Mouse (Mus musculus): ENCODE data around the gene Inip. TPM values are rescaled to one million over a fixed set of nuclear protein-coding genes. Genes with fewer than 3 reads are reported as not detected.

Inip gene
- total and polyA plus RNA-seq, 3 experiments, result 24.3 to 67.1 (median 38.5) TPM

GRCm38 (mm10) chr4:59822119-59822518 is 20.7 kb upstream of the Inip start:
- Histone ChIP-seq H3K27me3 (replicated peaks) (no peaks in the 10 kb centered on the region), H3K4me1 (ENCODE audit: control insufficient read depth in 1 of 2, insufficient read depth in 2 of 2) (peaks cover 31 to 97% of the 10 kb centered on the region in 2 experiments), H3K27ac (ENCODE audit: insufficient read depth, low read depth) (no peak overlapping the region), H3K4me3 (replicated peaks in 1 of 3; ENCODE audit: low read depth in 2 of 3, low read length in 2 of 3, poor library complexity in 1 of 3) (no peak overlapping the region), H3K9ac (ENCODE audit: insufficient read depth, low read depth) (no peak overlapping the region), H3K36me3 (replicated peaks in 1 of 2; ENCODE audit: control insufficient read depth in 1 of 2, insufficient read depth in 1 of 2, low read length in 1 of 2) (peaks cover 1 to 36% of the 10 kb centered on the region in 2 experiments), H3K9me3 (replicated peaks; ENCODE audit: low read length) (peaks cover 4% of the 10 kb centered on the region), H3K4me2 (ENCODE audit: insufficient read depth, low read depth, poor library complexity, severe bottlenecking) (no peak overlapping the region), H3K79me2 (replicated peaks; ENCODE audit: control insufficient read depth, extremely low read depth, insufficient read depth, poor library complexity, severe bottlenecking) (peaks cover 6% of the 10 kb centered on the region)
- dilution Hi-C loops (cut with MboI; ENCODE audit: extremely low pct_ligation_motif_present, extremely low pct_unique_long_range_greater_than_20kb, low sequenced_read_pairs), result no loop called here
- peak; percentile 85 for DNase-seq (ENCODE audit: extremely low read depth)
- in situ Hi-C loops (cut with MboI; ENCODE audit: low pct_ligation_motif_present, low pct_unique_long_range_greater_than_20kb, low sequenced_read_pairs), result no loop called here
- TF ChIP-seq SMC3 (IDR thresholded peaks at IDR 0.05; ENCODE audit: low read depth, low read length) (no peak), ZNF384 (IDR thresholded peaks at IDR 0.05; ENCODE audit: low read depth, low read length) (no peak), EP300 (IDR thresholded peaks at IDR 0.05; ENCODE audit: low read length) (peak; percentile 50; the same call in 1 of the 2 replicates), CHD2 (IDR thresholded peaks at IDR 0.05; ENCODE audit: low read length) (no peak), RCOR1 (conservative IDR thresholded peaks at IDR 0.05; ENCODE audit: low read depth, low read length) (no peak), MAFK (IDR thresholded peaks at IDR 0.05; ENCODE audit: insufficient replicate concordance, low read length) (no peak), E2F4 (IDR thresholded peaks at IDR 0.05; ENCODE audit: insufficient replicate concordance, low read depth, low read length) (no peak), SIN3A (IDR thresholded peaks at IDR 0.05; ENCODE audit: low read length) (peak; percentile 54; the same call in 1 of the 2 replicates), HCFC1 (IDR thresholded peaks at IDR 0.05; ENCODE audit: low read depth, low read length) (no peak), JUN (IDR thresholded peaks at IDR 0.05; ENCODE audit: insufficient read depth, low read depth, low read length) (no peak), POLR2A (IDR thresholded peaks at IDR 0.05; ENCODE audit: low read depth, low read length) (no peak), ELF1 (IDR thresholded peaks at IDR 0.05; ENCODE audit: low read depth, low read length) (peak; percentile 51; the same call in 1 of the 2 replicates), JUND (conservative IDR thresholded peaks at IDR 0.05; ENCODE audit: low read depth, low read length) (peak; percentile 26; the same call in 1 of the 2 replicates), MXI1 (IDR thresholded peaks at IDR 0.05; ENCODE audit: low read depth, low read length) (no peak), PAX5 (IDR thresholded peaks at IDR 0.05; ENCODE audit: low read length) (no peak), IRF4 (IDR thresholded peaks at IDR 0.05; ENCODE audit: low read depth, low read length) (0 out of 2 replicates have a peak, but pooled peaks have one; percentile 30), USF1 (IDR thresholded peaks at IDR 0.05; ENCODE audit: low read depth, low read length) (no peak), ZC3H11A (IDR thresholded peaks at IDR 0.05; ENCODE audit: low read depth, low read length) (no peak), BHLHE40 (IDR thresholded peaks at IDR 0.05; ENCODE audit: low read depth, low read length) (no peak), NELFE (IDR thresholded peaks at IDR 0.05; ENCODE audit: low read depth, low read length) (no peak), TCF12 (IDR thresholded peaks at IDR 0.05; ENCODE audit: low read depth, low read length) (no peak), MAX (IDR thresholded peaks at IDR 0.05; ENCODE audit: low read length) (no peak), GABPA (IDR thresholded peaks at IDR 0.05; ENCODE audit: insufficient replicate concordance, low read depth, low read length) (no peak), CTCF (conservative IDR thresholded peaks at IDR 0.05 in 1 of 2, IDR thresholded peaks at IDR 0.05 in 1 of 2; ENCODE audit: low read depth in 2 of 2, low read length in 2 of 2) (no peak), MAZ (IDR thresholded peaks at IDR 0.05; ENCODE audit: low read depth, low read length) (no peak), NRF1 (IDR thresholded peaks at IDR 0.05; ENCODE audit: low read depth, low read length) (no peak), ETS1 (conservative IDR thresholded peaks at IDR 0.05; ENCODE audit: low read depth, low read length) (peak; percentile 33; the same call in 1 of the 2 replicates), MYC (IDR thresholded peaks at IDR 0.05; ENCODE audit: low read depth, low read length) (0 out of 2 replicates have a peak, but pooled peaks have one; percentile 29), ZKSCAN1 (IDR thresholded peaks at IDR 0.05; ENCODE audit: borderline replicate concordance, low read depth, low read length) (no peak)
